Mouse (Mus musculus): ENCODE measurements around the gene Eif2s1. TPM values are rescaled to one million over a fixed set of nuclear protein-coding genes. Genes with fewer than 3 reads are reported as not detected.
"Not testable (repeated sequence)": the region's sequence is repeated elsewhere in the genome, so short reads cannot be mapped to it uniquely, and the experiment has no call there.

The Eif2s1 gene
- polyA plus RNA-seq, 1 experiment = 2.1 TPM

- TF ChIP-seq GATA1 (IDR thresholded peaks at IDR 0.05; ENCODE audit: low read length) (no peak), TAL1 (IDR thresholded peaks at IDR 0.05; ENCODE audit: low read length) (no peak)
- Histone ChIP-seq H3K36me3 (ENCODE audit: control insufficient read depth) (peaks cover under 1% of the 10 kb centered on the region), H3K4me1 (ENCODE audit: control insufficient read depth) (peaks cover 16% of the 10 kb centered on the region), H3K9me3 (ENCODE audit: control insufficient read depth, low read length) (no peaks in the 10 kb centered on the region), H3K4me3 (replicated peaks) (no peak overlapping the region), H3K27me3 (ENCODE audit: control insufficient read depth) (0 out of 2 replicates have a peak, but pooled peaks cover 2% of the 10 kb centered on the region)
Measured at GRCm38 (mm10) chr12:78922058-78922457, 60.4 kb downstream of the Eif2s1 start.

GRCm38 (mm10) chr12:78922977-78923376 is 61.4 kb downstream of the Eif2s1 start:
- peaks cover 15% of the 10 kb centered on the region for H3K4me1 ChIP-seq (ENCODE audit: control insufficient read depth)
- not testable (repeated sequence) for H3K4me3 ChIP-seq (replicated peaks); H3K9me3 ChIP-seq (ENCODE audit: control insufficient read depth, low read length); H3K36me3 ChIP-seq (ENCODE audit: control insufficient read depth); H3K27me3 ChIP-seq (ENCODE audit: control insufficient read depth)

DNA sequence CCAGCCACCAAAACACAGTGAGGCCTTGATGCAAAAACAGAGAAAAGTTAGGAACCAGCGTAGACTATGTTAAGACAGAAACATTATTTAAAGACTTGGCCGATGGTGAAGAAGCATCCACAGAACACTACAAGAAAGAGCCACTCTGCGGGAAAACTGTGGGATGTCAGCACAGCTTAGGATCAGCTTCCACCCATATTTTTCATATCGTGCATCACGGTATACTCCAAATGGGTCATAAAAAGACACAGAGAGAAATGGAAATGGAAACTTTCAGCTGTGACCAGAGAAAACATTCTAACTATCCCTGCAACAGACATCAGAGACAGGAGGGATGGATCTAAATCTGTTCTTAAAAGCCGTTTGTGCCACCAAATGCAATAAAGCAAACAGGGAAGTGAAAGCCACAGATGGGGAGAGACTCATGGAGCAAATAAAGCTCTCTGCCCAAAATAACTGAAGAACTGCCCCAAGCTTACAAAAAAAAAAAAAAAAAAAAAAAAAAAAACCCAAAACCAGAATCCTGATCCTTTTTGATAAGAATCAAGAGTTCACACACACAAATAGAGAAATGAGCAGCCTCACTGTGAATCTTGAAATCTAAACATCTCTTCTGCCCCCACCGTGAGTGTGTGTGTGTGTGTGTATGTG is 62.0 kb downstream of the Eif2s1 start:
- no peak overlapping the region for H3K4me3 ChIP-seq (replicated peaks)
- peaks cover 9% of the 10 kb centered on the region for H3K4me1 ChIP-seq (ENCODE audit: control insufficient read depth)
- H3K27me3 ChIP-seq (ENCODE audit: control insufficient read depth) = 0 out of 2 replicates have a peak, but pooled peaks cover 2% of the 10 kb centered on the region
- no peaks in the 10 kb centered on the region for H3K36me3 ChIP-seq (ENCODE audit: control insufficient read depth)
- H3K9me3 ChIP-seq (ENCODE audit: control insufficient read depth, low read length) = no peaks in the 10 kb centered on the region
- no peak for TF ChIP-seq TAL1 (IDR thresholded peaks at IDR 0.05; ENCODE audit: low read length)
- no peak for TF ChIP-seq GATA1 (IDR thresholded peaks at IDR 0.05; ENCODE audit: low read length)

- TF ChIP-seq GATA1 (IDR thresholded peaks at IDR 0.05; ENCODE audit: low read length) = no peak
- TF ChIP-seq TAL1 (IDR thresholded peaks at IDR 0.05; ENCODE audit: low read length) = no peak
Measured at GRCm38 (mm10) chr12:78927287-78927686, 65.7 kb downstream of the Eif2s1 start.

DNA sequence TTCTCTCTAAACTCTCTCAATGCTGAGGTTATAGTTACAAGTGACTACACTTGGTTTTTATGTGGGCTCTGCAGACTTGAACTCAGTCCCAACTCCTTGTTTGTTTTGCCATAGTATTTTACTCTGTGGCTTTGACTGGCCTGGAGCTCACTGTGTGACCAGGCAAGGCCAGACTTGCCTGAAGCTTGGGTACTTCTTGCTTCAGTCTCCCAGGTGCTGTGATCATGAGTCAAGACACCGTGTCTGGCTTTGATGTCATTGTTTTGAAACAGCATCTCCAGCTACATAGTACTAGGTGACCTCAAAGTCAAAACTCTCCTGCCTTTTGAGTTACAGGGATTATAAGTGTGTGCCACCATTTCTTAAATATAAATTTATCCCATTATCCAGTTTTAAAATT is 68.3 kb downstream of the Eif2s1 start:
- Histone ChIP-seq H3K27me3 (ENCODE audit: control insufficient read depth) (peaks cover 10% of the 10 kb centered on the region), H3K4me3 (replicated peaks) (no peak overlapping the region), H3K36me3 (ENCODE audit: control insufficient read depth) (no peaks in the 10 kb centered on the region), H3K4me1 (ENCODE audit: control insufficient read depth) (no peaks in the 10 kb centered on the region), H3K9me3 (ENCODE audit: control insufficient read depth, low read length) (no peaks in the 10 kb centered on the region)
- TF ChIP-seq TAL1 (IDR thresholded peaks at IDR 0.05; ENCODE audit: low read length) (no peak), GATA1 (IDR thresholded peaks at IDR 0.05; ENCODE audit: low read length) (no peak)

More at GRCm38 (mm10) chr12:78927287-78927686, 65.7 kb downstream of the Eif2s1 start:
- no peaks in the 10 kb centered on the region for H3K4me1 ChIP-seq (ENCODE audit: control insufficient read depth)
- no peak overlapping the region for H3K4me3 ChIP-seq (replicated peaks)
- peaks cover 5% of the 10 kb centered on the region for H3K27me3 ChIP-seq (ENCODE audit: control insufficient read depth)
- no peaks in the 10 kb centered on the region for H3K9me3 ChIP-seq (ENCODE audit: control insufficient read depth, low read length)
- no peaks in the 10 kb centered on the region for H3K36me3 ChIP-seq (ENCODE audit: control insufficient read depth)

GRCm38 (mm10) chr12:78936494-78936893 is 74.9 kb downstream of the Eif2s1 start:
- H3K4me1 ChIP-seq (ENCODE audit: control insufficient read depth) = no peaks in the 10 kb centered on the region
- H3K36me3 ChIP-seq (ENCODE audit: control insufficient read depth) = no peaks in the 10 kb centered on the region
- H3K9me3 ChIP-seq (ENCODE audit: control insufficient read depth, low read length) = no peaks in the 10 kb centered on the region
- no peak for TF ChIP-seq TAL1 (IDR thresholded peaks at IDR 0.05; ENCODE audit: low read length)
- TF ChIP-seq GATA1 (IDR thresholded peaks at IDR 0.05; ENCODE audit: low read length) = no peak
- H3K27me3 ChIP-seq (ENCODE audit: control insufficient read depth) = peaks cover 17% of the 10 kb centered on the region; the same call in 1 of the 2 replicates
- H3K4me3 ChIP-seq (replicated peaks) = no peak overlapping the region

Other genes with a start within 250 kb of the Eif2s1 start
- 0.05 TPM in 1 of 2 replicates, not detected in the other for gene Fam71d, start 170.3 kb upstream of the Eif2s1 start, polyA plus RNA-seq (2012)
- 0.04 and 0.05 TPM in 2 replicates for gene Mpp5, start 112.9 kb upstream of the Eif2s1 start, polyA plus RNA-seq (2012)
- 0.70 and 1.2 TPM in 2 replicates for gene Atp6v1d, start 181 bp upstream of the Eif2s1 start, polyA plus RNA-seq (2012)
- gene Plek2, start 45.1 kb downstream of the Eif2s1 start, polyA plus RNA-seq (2012) = 8.1 and 8.2 TPM in 2 replicates
- gene Tmem229b, start 145.8 kb downstream of the Eif2s1 start, polyA plus RNA-seq (2012) = 0.02 and 0.06 TPM in 2 replicates
- not detected in 2 replicates for gene Plekhh1, start 167.3 kb downstream of the Eif2s1 start, polyA plus RNA-seq (2012)
- gene Pigh, start 227.8 kb downstream of the Eif2s1 start, polyA plus RNA-seq (2012) = 0.08 TPM in 1 of 2 replicates, not detected in the other